Mouse (Mus musculus): ENCODE measurements around the gene Spata1.

Gene Spata1

GRCm38 (mm10) chr3:146417873-146418272, 81.7 kb downstream of the Spata1 start:
- DNase-seq, result no peak

GRCm38 (mm10) chr3:146414555-146414954, 85.0 kb downstream of the Spata1 start:
- DNase-seq, result no peak

- DNase-seq, result no peak
These were observed 85.6 kb downstream of the Spata1 start for GRCm38 (mm10) chr3:146413992-146414391.

GRCm38 (mm10) chr3:146413016-146413415, 86.5 kb downstream of the Spata1 start:
- DNase-seq, result no peak

GRCm38 (mm10) chr3:146412480-146412879, 87.1 kb downstream of the Spata1 start:
- no peak for DNase-seq

GRCm38 (mm10) chr3:146412008-146412407, 87.5 kb downstream of the Spata1 start:
- no peak for DNase-seq

- peak; percentile 74 for DNase-seq
These were observed 89.4 kb downstream of the Spata1 start for GRCm38 (mm10) chr3:146410114-146410513.

Measured in liver (tissue).